Mouse (Mus musculus): ENCODE results near the gene Xylb.

Gene Xylb

DNA sequence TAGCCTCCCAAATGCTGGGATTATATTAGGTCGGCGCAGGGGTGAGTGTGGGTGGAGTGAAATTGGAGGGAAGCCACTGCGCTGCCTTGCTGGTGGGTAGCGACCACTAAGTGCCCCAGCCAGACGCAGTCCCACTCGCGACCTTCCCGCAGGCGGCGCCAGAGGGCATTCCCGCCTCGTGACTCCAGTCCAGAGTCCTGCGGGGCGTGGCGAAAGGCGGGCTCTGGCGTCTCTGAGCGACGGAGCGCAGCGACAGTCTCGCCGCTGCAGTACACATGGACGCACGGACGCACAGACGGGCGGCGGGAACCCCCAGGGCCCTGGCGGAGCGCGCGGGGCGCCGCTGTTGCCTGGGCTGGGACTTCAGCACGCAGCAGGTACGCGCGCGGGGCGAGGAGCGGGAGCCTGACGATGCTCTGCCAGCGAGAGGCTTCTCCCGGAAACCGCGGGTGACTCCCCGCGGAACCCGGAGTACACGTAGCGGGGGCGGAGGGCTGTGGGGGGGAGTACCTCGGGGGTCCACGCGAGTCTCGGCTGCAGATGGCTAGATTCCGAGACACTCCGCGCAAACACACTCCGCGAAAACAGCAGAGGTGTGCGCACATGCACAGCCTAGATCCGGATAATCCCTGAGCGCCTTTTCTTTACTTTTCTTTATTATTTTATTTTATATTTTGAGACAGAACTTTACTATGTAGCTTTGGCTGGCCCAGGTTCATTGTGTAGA lies at the start of gene Xylb:
TSS of gene Xylb (plus strand) at position 51 of the 727 bp plus-strand sequence.
- DNase-seq: peak; percentile 80

DNA sequence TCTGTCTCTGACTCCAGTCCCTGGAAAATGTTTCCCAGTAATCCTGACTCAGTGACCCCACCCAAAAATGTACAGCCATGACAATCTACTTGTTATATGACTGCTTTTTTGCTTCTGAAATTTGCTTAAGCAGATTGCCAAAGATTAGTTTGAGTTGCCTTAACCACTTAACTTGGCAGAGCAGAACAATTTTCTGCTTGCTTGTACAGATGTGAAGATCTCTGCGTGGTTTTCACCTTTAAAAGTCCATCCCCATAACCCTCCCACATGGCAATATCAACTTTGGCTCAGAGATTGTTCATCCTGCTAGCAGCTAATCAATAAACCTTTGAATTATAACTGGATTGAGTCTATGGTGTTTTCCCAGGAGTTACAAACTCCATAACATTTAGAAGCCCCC lies 48.1 kb upstream of the Xylb start:
- no peak for DNase-seq

DNA sequence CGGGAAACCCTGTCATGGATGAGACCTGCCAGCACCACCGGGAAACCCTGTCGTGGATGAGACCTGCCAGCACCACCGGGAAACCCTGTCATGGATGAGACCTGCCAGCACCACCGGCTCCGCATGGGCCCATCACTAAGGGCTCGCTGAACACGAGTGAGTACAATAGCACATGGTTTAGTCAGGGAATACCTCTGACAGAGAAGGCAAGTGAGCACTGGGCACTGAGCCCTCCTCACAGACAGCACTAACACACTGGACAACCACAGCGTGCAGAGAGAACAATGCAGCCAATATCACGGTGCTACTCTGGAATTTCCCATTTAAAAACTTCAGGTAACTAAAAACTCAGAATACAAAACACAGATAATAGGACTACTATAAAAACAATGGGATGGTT lies 44.1 kb upstream of the Xylb start:
- no peak for DNase-seq

DNA sequence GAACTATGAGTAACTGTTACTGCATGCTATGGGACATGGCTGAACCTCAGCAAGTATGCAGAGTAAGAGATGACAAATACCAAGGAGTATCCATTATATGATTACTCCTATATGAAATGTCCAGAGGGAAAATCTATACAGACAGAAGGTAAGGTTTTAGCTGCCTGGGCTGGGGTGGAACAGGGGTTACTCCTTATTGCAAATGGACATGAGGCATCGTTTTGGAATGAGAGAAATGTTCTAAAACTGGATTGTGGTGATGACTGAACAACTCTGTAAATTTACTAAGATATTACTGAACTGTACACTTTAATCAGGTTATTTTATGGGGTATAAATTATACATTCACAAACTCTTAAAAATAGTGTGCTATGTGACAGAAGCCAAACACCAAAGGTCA lies 38.3 kb upstream of the Xylb start:
- DNase-seq: no peak

DNA sequence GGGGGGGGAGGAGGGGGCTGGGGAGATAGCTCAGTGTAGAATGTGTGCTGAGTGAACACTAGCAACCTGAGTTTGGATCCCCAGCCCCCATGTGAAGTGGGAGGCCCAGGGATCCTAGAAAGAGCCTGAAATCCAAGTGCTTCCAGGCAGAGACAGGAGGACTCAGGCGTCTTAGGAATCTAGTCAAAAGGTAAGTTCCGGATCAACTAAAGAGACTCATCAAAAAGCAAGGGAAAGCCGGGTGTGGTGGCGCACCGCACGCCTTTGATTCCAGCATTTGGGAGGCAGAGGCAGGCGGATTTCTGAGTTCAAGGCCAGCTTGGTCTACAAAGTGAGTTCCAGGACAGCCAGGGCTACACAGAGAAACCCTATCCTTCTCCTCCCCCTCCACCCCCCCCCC lies 36.7 kb upstream of the Xylb start:
- no peak for DNase-seq

DNA sequence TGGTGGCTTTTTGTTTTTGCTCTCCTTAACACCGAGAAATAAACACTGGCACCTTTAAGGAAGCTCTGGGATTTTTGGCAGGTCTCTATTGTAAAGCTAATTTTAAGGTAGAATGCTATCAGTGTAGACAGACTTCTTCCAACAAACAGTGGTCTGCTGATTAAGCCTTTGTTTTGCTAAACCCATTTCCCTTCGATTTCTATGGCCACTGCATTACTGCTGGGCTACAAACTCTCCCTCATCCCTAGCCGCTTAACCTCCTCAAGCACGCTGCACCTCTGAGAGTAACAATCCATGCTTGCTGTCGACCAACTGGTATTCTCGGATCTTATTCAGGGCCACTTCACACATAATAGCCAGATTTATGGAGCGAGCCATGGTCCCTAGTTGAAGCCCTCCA lies 36.2 kb upstream of the Xylb start:
- DNase-seq: no peak

DNA sequence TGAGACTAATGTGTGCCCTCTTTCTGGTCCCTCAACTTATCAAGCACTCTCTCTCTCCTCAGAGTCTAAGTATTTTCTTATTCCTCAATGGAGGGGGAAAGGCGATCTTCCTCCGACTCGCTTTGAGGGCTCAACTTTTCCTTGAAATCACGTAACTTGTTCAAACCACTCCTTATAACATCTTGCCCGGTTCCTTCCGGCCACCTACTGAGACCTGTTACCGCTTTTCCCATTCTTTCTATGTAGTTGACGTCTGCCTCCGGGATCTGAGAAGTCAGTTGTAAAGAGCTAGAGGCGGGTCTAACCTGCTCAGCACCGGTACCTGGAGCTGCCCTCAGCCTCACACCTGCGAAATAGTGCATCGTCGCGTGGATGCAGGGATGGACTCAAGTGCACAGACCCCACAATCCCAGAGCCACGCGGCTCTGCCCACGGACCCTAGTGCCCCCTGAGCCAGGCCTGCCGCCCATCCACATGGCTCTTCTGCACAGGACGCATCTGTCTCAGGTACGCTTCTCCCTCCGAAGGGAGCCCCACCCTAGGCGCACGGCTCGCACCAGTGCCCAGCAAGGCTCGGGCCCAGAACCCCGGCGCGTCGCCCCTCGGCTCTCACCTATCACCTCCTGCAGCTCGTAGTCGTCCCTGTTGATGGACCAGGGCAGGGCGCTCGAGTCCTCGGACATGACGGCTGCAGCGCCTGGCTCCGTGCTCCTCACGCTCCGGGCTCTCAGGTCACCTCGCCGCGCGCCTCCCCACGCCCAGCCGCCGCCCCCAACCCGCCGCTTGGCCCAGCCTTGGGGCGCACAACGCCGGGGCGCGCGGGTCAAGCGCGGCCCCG lies 35.6 kb upstream of the Xylb start:
- no peak for DNase-seq

DNA sequence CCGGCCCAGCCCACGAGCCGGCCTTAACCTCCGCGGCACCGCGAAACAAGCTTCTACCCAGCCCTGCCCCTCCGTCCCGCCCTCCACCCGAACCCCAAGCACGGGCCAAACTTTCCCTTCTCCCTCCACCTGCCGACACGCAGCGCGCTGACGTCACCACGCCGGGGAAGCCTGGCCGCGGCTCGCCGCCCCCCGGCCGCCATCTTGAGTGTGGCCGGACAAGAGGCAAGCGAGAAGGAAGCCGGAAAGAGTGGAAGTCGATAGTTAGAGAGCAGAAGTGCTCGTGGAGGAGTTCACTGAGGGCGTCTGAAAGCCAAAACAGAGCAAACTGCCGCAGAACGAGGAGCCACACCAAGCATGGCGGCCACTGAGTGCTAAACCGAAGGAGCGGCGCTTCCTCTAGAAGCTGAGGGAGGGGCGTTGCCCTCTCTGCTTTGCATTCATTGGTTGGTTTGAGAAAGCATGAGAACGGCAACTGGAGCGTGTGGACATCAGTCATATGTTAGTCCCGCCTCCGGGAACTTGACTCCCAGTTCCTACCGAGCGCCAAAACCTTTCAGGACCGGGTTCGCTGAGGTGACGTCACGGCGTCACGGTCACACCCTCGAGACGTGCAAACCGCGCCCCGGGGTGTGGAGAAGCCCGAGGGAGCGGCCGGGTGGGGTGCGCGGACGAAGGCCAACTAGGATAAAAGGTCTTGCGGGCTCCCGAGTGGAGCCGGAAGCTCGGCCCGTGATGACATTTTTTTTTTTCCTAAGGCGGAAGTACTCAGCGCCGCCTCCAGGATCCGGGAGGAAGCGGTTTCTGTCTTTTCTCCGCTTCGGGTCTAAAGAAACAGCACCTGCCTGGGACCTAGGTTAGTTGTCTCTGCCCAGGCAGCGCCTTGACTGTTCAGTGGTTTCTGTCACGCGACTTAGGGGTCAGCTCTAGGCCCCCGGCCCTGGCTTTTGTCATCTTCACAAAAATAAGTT lies 34.6 kb upstream of the Xylb start, which contains the start of gene Oxsr1:
TSS of gene Oxsr1 (minus strand) at position 139 of the 971 bp plus-strand sequence.
- DNase-seq: peak; percentile 98 to 99

DNA sequence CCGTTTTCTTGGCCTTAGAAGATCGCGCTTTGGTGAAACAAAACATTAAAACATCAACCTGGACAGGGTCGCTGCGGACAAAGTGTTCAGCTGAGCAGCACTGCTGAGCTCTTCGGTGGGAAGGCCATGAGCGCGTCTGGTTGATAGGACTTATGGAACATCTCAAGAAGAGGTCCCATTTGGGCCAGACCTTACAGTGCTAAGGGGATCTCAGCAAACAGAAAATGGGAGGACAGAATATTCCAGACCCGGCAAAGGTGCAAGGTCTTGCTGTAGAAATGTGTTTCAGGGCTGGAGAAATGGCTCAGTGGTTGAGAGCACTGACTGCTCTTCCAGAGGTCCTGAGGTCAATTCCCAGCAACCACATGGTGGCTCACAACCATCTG lies 33.9 kb upstream of the Xylb start:
- DNase-seq: no peak

DNA sequence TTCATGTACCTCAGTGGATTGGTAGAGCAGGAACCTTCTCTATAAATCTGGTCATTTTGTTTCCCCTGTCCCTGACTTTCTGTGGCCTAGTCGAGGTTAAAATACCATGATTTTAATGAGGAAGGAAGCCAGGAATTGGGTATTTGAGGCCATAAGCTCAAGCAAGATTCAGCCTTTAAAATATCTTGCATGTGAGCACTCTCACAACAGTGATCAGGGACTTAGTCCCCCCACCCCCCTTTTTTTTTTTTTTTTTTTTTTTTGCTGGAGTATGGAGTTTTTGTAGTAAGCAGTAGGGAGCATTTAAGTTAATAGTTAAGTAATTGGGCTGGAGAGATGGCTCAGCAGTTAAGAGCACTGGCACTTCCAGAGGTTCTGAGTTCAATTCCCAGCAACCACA lies 33.1 kb upstream of the Xylb start:
- DNase-seq: no peak

DNA sequence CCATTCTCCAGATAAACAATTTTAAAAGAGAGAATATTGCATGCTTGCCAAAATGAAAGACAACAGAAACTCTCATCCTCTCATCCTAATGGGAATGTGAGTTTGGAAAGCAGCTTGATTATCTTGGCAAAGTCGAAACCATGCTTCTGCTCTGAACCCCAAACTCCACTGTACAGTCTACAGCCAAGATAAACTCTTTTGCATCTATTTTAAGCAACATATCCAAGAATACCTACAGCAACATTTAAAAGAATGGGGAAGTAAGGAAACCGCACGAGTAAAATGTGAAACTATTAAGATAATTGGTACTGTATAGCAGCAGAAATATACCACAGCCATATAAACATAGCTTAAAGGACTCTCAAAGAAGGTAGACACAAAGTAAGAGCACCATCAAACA lies 28.7 kb upstream of the Xylb start:
- DNase-seq: no peak

DNA sequence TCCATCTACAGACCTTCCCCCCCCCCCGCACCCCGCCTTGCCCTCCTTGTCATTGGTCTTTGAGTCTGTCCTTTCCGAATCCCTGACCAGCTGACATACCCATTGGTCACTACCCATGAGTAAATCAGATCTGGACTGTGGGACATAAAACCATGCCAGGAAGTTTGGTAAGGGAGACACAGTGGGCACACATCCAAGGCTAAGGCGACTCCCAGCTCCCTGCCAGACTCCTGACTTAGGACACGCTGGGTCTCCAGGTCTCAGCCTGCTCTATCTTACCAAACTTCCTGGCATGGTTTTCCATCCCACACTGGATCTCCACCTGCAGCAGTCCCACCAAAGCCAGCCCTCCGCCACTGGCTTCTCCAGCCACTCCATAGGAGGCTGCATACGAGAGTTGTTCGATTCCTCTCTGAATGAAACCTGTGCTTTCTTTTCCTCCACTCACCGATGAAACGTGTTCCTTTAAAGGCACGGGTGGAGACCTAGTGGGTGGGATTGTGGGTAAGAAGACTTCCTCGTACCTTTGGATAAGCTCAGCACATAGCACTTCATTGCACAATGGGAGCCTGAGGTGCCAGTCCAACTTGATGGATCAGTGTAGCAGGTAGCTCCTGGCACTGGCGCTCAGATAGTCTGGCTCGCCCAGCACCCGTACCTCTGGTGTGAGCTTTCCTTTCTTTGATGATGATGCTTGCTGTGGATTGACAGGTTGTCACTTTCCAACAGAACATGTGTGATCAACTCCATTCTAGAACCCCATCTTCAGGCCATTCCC lies 26.8 kb upstream of the Xylb start:
- no peak for DNase-seq

DNA sequence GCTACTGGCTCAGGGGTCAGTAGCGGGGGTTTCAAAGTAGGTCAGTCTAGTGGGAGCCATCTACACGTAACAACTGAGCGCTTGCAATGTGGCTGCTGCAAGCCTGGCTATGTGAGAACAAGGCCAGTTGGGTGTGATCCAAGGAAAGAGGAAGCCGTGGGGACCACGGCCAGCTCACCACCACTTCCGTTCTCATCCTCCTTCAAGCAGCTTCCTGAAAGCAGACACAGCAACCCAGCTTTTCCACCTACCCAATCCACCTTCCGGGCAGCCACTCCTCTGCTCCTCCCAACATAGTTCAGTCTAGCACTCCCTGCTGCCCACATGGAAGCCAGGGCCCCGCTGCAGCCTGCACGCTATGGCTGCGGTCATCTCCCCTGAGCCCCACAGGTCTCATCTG lies 22.9 kb upstream of the Xylb start:
- no peak for DNase-seq

DNA sequence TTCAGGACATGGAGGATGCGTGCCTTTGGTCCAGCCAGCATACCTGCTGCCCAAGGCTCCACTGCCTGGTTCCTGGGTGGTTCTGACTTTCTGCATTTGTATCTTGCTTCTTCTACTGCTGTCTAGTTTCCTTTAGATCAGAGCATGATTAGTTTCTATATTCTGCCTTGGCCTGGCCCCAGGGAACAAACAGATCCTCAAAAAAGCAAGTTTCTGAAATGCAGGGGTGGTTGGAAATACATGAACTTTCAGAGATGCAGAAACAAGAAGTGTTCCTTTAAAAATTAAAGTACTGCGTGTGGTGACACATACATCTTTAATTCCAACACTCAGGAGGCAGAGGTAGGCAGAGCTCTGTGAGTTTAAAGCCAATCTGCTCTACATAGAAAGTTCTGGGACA lies 22.3 kb upstream of the Xylb start:
- no peak for DNase-seq

DNA sequence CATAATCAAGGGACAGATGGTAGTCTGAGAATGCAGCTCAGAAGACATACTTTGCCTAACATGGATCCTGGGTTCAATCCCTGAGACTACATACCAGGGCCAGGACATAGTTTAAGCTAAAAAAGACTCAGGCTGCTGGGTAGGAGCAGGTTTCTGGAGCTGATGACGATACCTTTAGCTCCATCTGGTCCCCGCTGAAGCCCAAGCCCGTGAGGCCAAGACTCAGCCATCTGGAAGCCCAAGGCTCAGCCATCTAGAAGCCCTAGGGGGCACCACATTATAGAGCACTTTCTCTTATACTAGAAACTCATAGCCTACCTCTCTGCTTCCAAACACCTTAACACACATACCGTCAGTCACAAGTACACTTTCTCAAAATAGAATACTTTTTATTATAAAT lies 21.6 kb upstream of the Xylb start:
- DNase-seq: no peak

DNA sequence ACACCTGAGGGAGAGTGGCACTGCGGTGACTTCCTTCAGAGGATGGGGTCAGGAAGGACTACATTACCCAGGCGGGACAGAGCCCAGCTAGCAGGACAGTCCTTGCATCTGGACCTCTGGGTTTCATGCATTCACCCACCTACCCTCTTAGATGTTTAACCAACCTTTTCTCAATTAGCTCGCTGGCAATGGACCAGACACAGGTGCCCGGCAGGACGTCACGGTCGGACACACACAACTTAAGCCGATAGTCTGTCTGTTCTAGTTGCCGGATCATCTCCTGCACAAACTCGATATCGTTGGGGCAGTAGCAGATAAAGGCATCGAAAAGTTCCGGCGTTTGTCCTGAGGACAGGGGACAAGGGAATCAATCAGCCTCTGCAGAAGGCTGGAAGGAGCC lies 19.3 kb upstream of the Xylb start:
- DNase-seq: no peak

DNA sequence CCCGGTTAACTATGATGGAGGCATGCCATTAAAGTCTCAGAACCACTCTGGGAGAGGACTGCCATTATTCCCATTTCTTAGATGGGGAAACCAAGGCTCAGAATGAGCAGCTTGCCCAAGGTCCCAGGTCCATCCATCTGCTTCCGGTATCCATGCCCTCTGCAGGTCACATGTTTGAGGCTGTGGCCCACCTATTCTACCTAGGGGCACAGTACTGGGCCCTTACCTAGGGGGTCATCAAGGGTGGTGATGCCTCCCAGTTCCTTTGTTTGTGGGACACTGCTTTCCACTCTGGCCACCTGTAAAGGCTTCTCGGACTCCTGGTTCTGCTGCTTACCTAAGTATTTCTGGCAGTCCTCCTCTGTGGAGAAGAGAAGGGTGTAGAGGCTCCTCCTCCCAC lies 18.8 kb upstream of the Xylb start:
- DNase-seq: no peak

DNA sequence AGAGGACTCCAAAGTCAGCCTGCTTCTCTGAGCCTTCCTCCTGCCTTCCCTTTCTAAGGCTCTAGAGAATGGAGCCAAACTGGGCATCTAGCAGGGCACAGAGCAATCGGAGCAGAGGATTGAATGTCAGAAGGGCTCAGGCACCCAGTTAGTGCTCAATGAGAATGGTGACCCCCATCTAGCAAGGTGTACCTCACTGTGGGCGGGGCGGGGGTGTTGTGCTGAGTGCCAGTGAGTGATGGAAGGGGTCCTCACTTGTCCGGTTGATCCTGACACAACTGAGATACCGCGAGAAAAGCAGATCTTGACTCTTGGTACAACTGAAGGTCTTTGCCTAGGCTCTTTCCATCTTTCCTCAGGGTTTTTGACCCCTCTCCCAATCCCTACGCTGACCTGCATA lies 18.1 kb upstream of the Xylb start:
- no peak for DNase-seq

DNA sequence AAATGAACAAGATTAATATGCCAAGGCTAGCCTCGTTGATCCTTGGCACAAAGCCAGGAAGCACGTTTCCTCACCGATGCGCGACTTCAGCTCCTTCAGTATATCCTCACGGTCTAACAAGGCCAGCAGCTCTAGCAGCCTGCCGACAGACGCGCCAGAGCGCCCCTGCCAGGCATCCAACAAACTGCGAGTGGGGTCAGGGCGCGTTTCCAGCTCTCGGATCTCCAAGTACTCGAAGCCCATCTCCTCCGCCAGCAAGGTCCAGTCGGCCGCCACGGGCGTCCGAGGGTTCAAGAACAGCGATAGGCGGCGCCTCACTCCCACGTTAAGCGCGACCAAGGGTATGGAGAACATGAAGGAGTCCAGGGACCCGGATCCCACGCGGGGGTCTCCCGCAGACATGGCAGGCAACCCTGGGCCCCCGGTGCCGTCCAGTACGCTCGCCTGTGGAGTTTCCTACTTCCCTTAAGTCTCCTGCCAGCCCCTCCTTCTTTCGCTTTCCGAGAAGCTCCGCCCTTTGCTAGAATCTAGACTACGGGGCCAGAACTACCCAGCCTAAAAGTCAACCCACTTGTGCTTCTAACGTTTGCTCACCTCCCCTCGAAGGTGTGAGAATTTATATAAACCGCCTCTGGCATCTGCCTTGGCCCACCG lies 17.5 kb upstream of the Xylb start, which contains the start of gene Acaa1a:
TSS of gene Acaa1a (plus strand) at position 119 of the 654 bp plus-strand sequence.
- DNase-seq: peak; percentile 52 to 67

DNA sequence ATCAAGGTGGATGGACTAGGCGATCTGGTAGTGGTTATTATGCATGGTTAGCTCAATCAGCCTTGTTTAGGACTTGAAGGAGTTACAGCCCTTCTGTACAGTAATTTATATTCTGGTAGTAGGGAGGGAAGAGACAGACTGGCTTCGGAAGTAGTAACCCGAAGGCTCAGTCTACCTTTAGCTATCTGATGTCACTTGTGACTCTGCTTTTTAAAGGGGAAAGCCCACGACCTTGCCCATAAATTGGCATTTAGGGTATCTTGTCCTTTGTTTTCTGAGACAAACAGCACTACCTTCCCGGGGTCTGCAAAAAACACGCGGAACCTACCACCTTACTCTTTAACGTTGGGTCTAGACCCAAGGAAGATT lies 17.0 kb upstream of the Xylb start:
- no peak for DNase-seq

DNA sequence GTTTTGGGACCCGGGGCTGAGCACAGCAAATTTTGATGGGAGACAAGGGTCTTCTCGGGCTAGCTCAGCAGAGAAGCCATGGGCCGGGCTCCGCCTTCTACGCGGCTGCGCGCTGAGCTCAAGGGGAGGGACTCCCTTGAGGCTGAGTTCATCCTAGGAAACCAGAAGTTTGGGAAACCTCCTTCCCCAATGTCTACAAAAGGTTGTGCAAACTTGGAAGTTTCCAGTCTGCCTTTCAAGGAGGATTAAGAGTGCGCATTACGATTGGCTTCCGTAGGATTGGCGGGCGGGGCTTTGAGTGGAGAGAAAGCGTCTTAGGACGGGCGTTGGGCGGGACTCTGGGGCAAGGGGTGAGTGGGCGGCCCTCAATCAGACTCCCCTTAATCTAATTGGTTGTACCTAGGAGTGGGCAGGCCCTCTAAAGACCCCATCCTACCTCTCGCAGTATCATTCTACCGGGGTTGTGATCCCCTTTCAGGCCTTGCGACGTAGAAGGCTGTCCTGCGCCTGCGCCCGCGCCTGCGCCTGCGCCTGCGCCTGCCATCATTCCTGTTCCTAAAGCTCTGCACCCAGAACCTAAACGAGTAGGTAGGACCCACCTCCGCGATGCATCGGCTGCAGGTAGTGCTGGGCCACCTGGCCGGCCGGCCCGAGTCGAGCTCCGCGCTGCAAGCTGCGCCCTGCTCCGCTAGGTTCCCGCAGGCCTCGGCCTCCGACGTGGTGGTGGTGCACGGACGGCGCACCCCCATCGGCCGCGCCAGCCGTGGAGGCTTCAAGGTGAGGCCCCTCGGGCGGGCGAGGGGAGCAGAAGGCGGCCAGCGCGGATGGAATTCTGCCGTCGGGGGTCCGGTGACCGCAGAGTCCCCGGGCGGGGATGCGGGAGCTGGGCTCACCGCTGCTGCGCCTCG lies 16.0 kb upstream of the Xylb start, which contains the start of gene Myd88:
TSS of gene Myd88 (minus strand) at position 503 of the 908 bp plus-strand sequence.
- peak; percentile 90 to 95 for DNase-seq

Data from thymus, adult 18-20 months (tissue).